Comparison of ENCODE assay signal across 39 mouse cellular contexts in the genomic region with DNA sequence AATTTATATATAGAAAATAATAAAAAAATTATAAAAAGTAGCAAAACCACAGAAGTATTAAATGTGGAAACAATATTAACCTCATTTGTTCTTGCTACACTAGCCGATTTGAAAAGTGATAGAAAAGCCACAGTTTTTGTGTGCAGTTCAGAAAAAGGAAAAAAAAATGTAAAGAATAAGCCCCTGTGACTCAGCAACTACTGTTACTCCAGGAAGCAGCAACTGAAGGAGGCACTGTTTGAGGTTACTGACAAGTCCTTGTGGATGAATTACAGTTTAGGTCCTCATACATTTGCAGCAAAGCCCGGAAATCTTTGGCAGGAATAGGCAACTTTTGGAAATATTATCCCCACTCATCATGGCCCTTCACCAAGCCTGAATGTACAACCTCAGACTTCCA. TPM values are rescaled to one million over a fixed set of nuclear protein-coding genes. Genes with fewer than 3 reads are reported as not detected.
"Had no signal": no experiment of that assay in that cellular context is flagged by ENCODE, and none has a peak within 500 bp of the region (broad histone marks: within the 10 kb centered on the region; RNA-seq: fewer than 3 reads in every experiment).

No protein-coding gene starts in this region.

- H3K4me2 ChIP-seq: embryonic facial prominence, embryonic 12.5 days; embryonic facial prominence, embryonic 13.5 days; embryonic facial prominence, embryonic 15.5 days; forebrain, embryonic 12.5 days; forebrain, embryonic 13.5 days; forebrain, embryonic 15.5 days had no signal

- H3K4me1 ChIP-seq: embryonic facial prominence, embryonic 10.5 days; embryonic facial prominence, embryonic 12.5 days; embryonic facial prominence, embryonic 13.5 days; embryonic facial prominence, embryonic 15.5 days; forebrain, embryonic 10.5 days; forebrain, embryonic 12.5 days; forebrain, embryonic 13.5 days; forebrain, embryonic 15.5 days had no signal

- H3K9ac ChIP-seq: embryonic facial prominence, embryonic 12.5 days; embryonic facial prominence, embryonic 13.5 days; embryonic facial prominence, embryonic 15.5 days; forebrain, embryonic 12.5 days; forebrain, embryonic 13.5 days; forebrain, embryonic 15.5 days; forebrain, postnatal 0 days had no signal

- H3K27me3 ChIP-seq: embryonic facial prominence, embryonic 12.5 days; embryonic facial prominence, embryonic 13.5 days; embryonic facial prominence, embryonic 15.5 days; forebrain, embryonic 12.5 days; forebrain, embryonic 13.5 days; forebrain, embryonic 15.5 days had no signal

- H3K27ac ChIP-seq: embryonic facial prominence, embryonic 10.5 days; embryonic facial prominence, embryonic 12.5 days; embryonic facial prominence, embryonic 13.5 days; embryonic facial prominence, embryonic 15.5 days; forebrain, embryonic 10.5 days; forebrain, embryonic 12.5 days; forebrain, embryonic 13.5 days; forebrain, embryonic 15.5 days; gastrocnemius, adult 2 months; heart, adult 2 months had no signal

- ATAC-seq: forebrain, embryonic 13.5 days; forebrain, embryonic 14.5 days; forebrain, embryonic 15.5 days; forebrain, embryonic 16.5 days; forebrain, postnatal 0 days had no signal

- DNase-seq: cerebellum, adult 9-10 months; cerebellum, adult 9-11 months; cerebellum, postnatal 10 days; cerebellum, postnatal 14 days; cerebellum, postnatal 25 days; cerebellum, postnatal 36 days; embryo, embryonic 11 days; forebrain, postnatal 0 days; gastrocnemius, adult 2 months; gastrocnemius, postnatal 10 days; gastrocnemius, postnatal 14 days; gastrocnemius, postnatal 25 days; gastrocnemius, postnatal 36 days; heart, adult 11 months; heart, adult 18-20 months; heart, adult 2 months had no signal

- H3K36me3 ChIP-seq: embryonic facial prominence, embryonic 10.5 days; embryonic facial prominence, embryonic 12.5 days; embryonic facial prominence, embryonic 13.5 days; embryonic facial prominence, embryonic 15.5 days; forebrain, embryonic 10.5 days; forebrain, embryonic 12.5 days; forebrain, embryonic 15.5 days had no signal

- H3K4me3 ChIP-seq: embryonic facial prominence, embryonic 10.5 days; embryonic facial prominence, embryonic 12.5 days; embryonic facial prominence, embryonic 13.5 days; embryonic facial prominence, embryonic 15.5 days; erythroblast, embryonic 14.5 days; forebrain, embryonic 10.5 days; forebrain, embryonic 12.5 days; forebrain, embryonic 13.5 days; forebrain, embryonic 15.5 days; gastrocnemius, adult 2 months; heart, adult 2 months had no signal

- H3K9me3 ChIP-seq: embryonic facial prominence, embryonic 10.5 days; embryonic facial prominence, embryonic 12.5 days; embryonic facial prominence, embryonic 13.5 days; embryonic facial prominence, embryonic 15.5 days; forebrain, embryonic 12.5 days; forebrain, embryonic 13.5 days; forebrain, embryonic 15.5 days had no signal

RNA-seq across cellular contexts. Expression of gene Olfr193, which starts 6.4 kb away (rescaled TPM):
- total RNA-seq: common myeloid progenitor, adult 5-6 weeks; forebrain, postnatal 0 days; gastrocnemius, adult 18-20 months; gastrocnemius, adult 2 months; gastrocnemius, adult 8-10 months; gastrocnemius, postnatal 10 days; gastrocnemius, postnatal 14 days; gastrocnemius, postnatal 25 days; gastrocnemius, postnatal 36 days; gastrocnemius, postnatal 4 days; granulocyte monocyte progenitor cell, adult 5-6 weeks; heart, adult 18-20 months; heart, adult 2 months; heart, adult 8-10 months had no signal
- polyA plus RNA-seq: cortical plate, adult 2 months; embryonic facial prominence, embryonic 10.5 days; embryonic facial prominence, embryonic 11.5 days; embryonic facial prominence, embryonic 12.5 days; embryonic facial prominence, embryonic 13.5 days; embryonic facial prominence, embryonic 14.5 days; embryonic facial prominence, embryonic 15.5 days; erythroblast, embryonic 14.5 days; forebrain, embryonic 10.5 days; forebrain, embryonic 11.5 days; forebrain, embryonic 12.5 days; forebrain, embryonic 13.5 days; forebrain, embryonic 14.5 days; forebrain, embryonic 15.5 days; forebrain, embryonic 16.5 days; forebrain, postnatal 0 days; frontal cortex, adult 2 months; gonadal fat pad, adult 2 months; heart, adult 2 months had no signal

RNA-seq across cellular contexts. Expression of gene Olfr194, which starts 15.6 kb away (rescaled TPM):
- total RNA-seq: common myeloid progenitor, adult 5-6 weeks; forebrain, postnatal 0 days; gastrocnemius, adult 18-20 months; gastrocnemius, adult 2 months; gastrocnemius, adult 8-10 months; gastrocnemius, postnatal 10 days; gastrocnemius, postnatal 14 days; gastrocnemius, postnatal 25 days; gastrocnemius, postnatal 36 days; gastrocnemius, postnatal 4 days; granulocyte monocyte progenitor cell, adult 5-6 weeks; heart, adult 18-20 months; heart, adult 2 months; heart, adult 8-10 months had no signal
- polyA plus RNA-seq: cortical plate, adult 2 months; embryonic facial prominence, embryonic 10.5 days; embryonic facial prominence, embryonic 11.5 days; embryonic facial prominence, embryonic 12.5 days; embryonic facial prominence, embryonic 13.5 days; embryonic facial prominence, embryonic 14.5 days; embryonic facial prominence, embryonic 15.5 days; erythroblast, embryonic 14.5 days; forebrain, embryonic 10.5 days; forebrain, embryonic 11.5 days; forebrain, embryonic 12.5 days; forebrain, embryonic 13.5 days; forebrain, embryonic 14.5 days; forebrain, embryonic 15.5 days; forebrain, embryonic 16.5 days; forebrain, postnatal 0 days; frontal cortex, adult 2 months; gonadal fat pad, adult 2 months; heart, adult 2 months had no signal

RNA-seq across cellular contexts. Expression of gene Olfr191, which starts 15.7 kb away (rescaled TPM):
- total RNA-seq: common myeloid progenitor, adult 5-6 weeks; forebrain, postnatal 0 days; gastrocnemius, adult 18-20 months; gastrocnemius, adult 2 months; gastrocnemius, adult 8-10 months; gastrocnemius, postnatal 10 days; gastrocnemius, postnatal 14 days; gastrocnemius, postnatal 25 days; gastrocnemius, postnatal 36 days; gastrocnemius, postnatal 4 days; granulocyte monocyte progenitor cell, adult 5-6 weeks; heart, adult 18-20 months; heart, adult 2 months; heart, adult 8-10 months had no signal
- polyA plus RNA-seq: cortical plate, adult 2 months; embryonic facial prominence, embryonic 10.5 days; embryonic facial prominence, embryonic 11.5 days; embryonic facial prominence, embryonic 12.5 days; embryonic facial prominence, embryonic 13.5 days; embryonic facial prominence, embryonic 14.5 days; embryonic facial prominence, embryonic 15.5 days; erythroblast, embryonic 14.5 days; forebrain, embryonic 10.5 days; forebrain, embryonic 11.5 days; forebrain, embryonic 12.5 days; forebrain, embryonic 13.5 days; forebrain, embryonic 14.5 days; forebrain, embryonic 15.5 days; forebrain, embryonic 16.5 days; forebrain, postnatal 0 days; frontal cortex, adult 2 months; gonadal fat pad, adult 2 months; heart, adult 2 months had no signal

RNA-seq across cellular contexts. Expression of gene Olfr190, which starts 27.5 kb away (rescaled TPM):
- total RNA-seq: common myeloid progenitor, adult 5-6 weeks; forebrain, postnatal 0 days; gastrocnemius, adult 18-20 months; gastrocnemius, adult 2 months; gastrocnemius, adult 8-10 months; gastrocnemius, postnatal 10 days; gastrocnemius, postnatal 14 days; gastrocnemius, postnatal 25 days; gastrocnemius, postnatal 36 days; gastrocnemius, postnatal 4 days; granulocyte monocyte progenitor cell, adult 5-6 weeks; heart, adult 18-20 months; heart, adult 2 months; heart, adult 8-10 months had no signal
- polyA plus RNA-seq: cortical plate, adult 2 months; embryonic facial prominence, embryonic 10.5 days; embryonic facial prominence, embryonic 11.5 days; embryonic facial prominence, embryonic 12.5 days; embryonic facial prominence, embryonic 13.5 days; embryonic facial prominence, embryonic 14.5 days; embryonic facial prominence, embryonic 15.5 days; erythroblast, embryonic 14.5 days; forebrain, embryonic 10.5 days; forebrain, embryonic 11.5 days; forebrain, embryonic 12.5 days; forebrain, embryonic 13.5 days; forebrain, embryonic 14.5 days; forebrain, embryonic 15.5 days; forebrain, embryonic 16.5 days; forebrain, postnatal 0 days; frontal cortex, adult 2 months; gonadal fat pad, adult 2 months; heart, adult 2 months had no signal

RNA-seq across cellular contexts. Expression of gene Olfr195, which starts 41.5 kb away (rescaled TPM):
- total RNA-seq: common myeloid progenitor, adult 5-6 weeks; forebrain, postnatal 0 days; gastrocnemius, adult 18-20 months; gastrocnemius, adult 2 months; gastrocnemius, adult 8-10 months; gastrocnemius, postnatal 10 days; gastrocnemius, postnatal 14 days; gastrocnemius, postnatal 25 days; gastrocnemius, postnatal 36 days; gastrocnemius, postnatal 4 days; granulocyte monocyte progenitor cell, adult 5-6 weeks; heart, adult 18-20 months; heart, adult 2 months; heart, adult 8-10 months had no signal
- polyA plus RNA-seq: cortical plate, adult 2 months; embryonic facial prominence, embryonic 10.5 days; embryonic facial prominence, embryonic 11.5 days; embryonic facial prominence, embryonic 12.5 days; embryonic facial prominence, embryonic 13.5 days; embryonic facial prominence, embryonic 14.5 days; embryonic facial prominence, embryonic 15.5 days; erythroblast, embryonic 14.5 days; forebrain, embryonic 10.5 days; forebrain, embryonic 11.5 days; forebrain, embryonic 12.5 days; forebrain, embryonic 13.5 days; forebrain, embryonic 14.5 days; forebrain, embryonic 15.5 days; forebrain, embryonic 16.5 days; forebrain, postnatal 0 days; frontal cortex, adult 2 months; gonadal fat pad, adult 2 months; heart, adult 2 months had no signal
